Mouse (Mus musculus) heart, embryonic 12.5 days (tissue): Measurements from ENCODE around the gene Nyx. TPM values are rescaled to one million over a fixed set of nuclear protein-coding genes. Genes with fewer than 3 reads are reported as not detected.

Source experiments
- ATAC-seq: fragments of 200-750 bp; cut with Nextera tagmentation; 2 replicates; pipeline ENCODE4 v1.8.0; 2017; ENCODE audit warnings: moderate TSS enrichment, moderate library complexity; ENCODE audit not compliant: insufficient number of reproducible peaks, low FRiP score
- H3K27ac ChIP-seq: fragments of 300-500 bp; sonication (generic); 2 replicates; pipeline ENCODE4 v1.5.1; 2016; ENCODE audit warnings: mild to moderate bottlenecking, moderate library complexity; ENCODE audit not compliant: poor library complexity, severe bottlenecking
- H3K27me3 ChIP-seq: fragments of 300-500 bp; sonication (generic); replicated peaks from 2 replicates; pipeline ENCODE4 v1.6.1; 2016; ENCODE audit warnings: mild to moderate bottlenecking, moderate library complexity
- H3K36me3 ChIP-seq: fragments of 300-500 bp; sonication (generic); 2 replicates; pipeline ENCODE4 v1.6.1; 2016; ENCODE audit warnings: mild to moderate bottlenecking, moderate library complexity
- H3K4me1 ChIP-seq: fragments of 300-500 bp; sonication (generic); replicated peaks from 2 replicates; pipeline ENCODE4 v1.6.1; 2016; ENCODE audit warnings: mild to moderate bottlenecking
- H3K4me2 ChIP-seq: fragments of 300-500 bp; sonication (generic); 2 replicates; pipeline ENCODE4 v1.6.1; 2016; ENCODE audit warnings: mild to moderate bottlenecking, moderate library complexity
- H3K4me3 ChIP-seq: fragments of 300-500 bp; sonication (generic); 2 replicates; pipeline ENCODE4 v1.5.1; 2016; ENCODE audit warnings: mild to moderate bottlenecking
- H3K9ac ChIP-seq: fragments of 300-500 bp; sonication (generic); 2 replicates; pipeline ENCODE4 v1.6.1; 2016; ENCODE audit warnings: mild to moderate bottlenecking, moderate library complexity
- H3K9me3 ChIP-seq: fragments of 300-500 bp; sonication (generic); replicated peaks from 2 replicates; pipeline ENCODE4 v1.6.1; 2016; ENCODE audit warnings: mild to moderate bottlenecking, moderate library complexity
- WGBS: fragments of 180-500 bp; shearing (Covaris S2); methylation state at CpG from one replicate; pipeline ENCODE4 v1.1.7; 2016; 5-methylcytosine and 5-hydroxymethylcytosine counted together
- polyA plus RNA-seq: library from polyadenylated mRNA; unstranded; fragments of >200 nt; fragmentation: Nextera tagmentation; extraction: Ambion mirVana; gene quantifications from 2 replicates; pipeline ENCODE4 v1.2.1, GENCODE M21; 2016

Nyx gene
- polyA plus RNA-seq, 1 experiment from 2014 or later: 0.05 TPM

DNA sequence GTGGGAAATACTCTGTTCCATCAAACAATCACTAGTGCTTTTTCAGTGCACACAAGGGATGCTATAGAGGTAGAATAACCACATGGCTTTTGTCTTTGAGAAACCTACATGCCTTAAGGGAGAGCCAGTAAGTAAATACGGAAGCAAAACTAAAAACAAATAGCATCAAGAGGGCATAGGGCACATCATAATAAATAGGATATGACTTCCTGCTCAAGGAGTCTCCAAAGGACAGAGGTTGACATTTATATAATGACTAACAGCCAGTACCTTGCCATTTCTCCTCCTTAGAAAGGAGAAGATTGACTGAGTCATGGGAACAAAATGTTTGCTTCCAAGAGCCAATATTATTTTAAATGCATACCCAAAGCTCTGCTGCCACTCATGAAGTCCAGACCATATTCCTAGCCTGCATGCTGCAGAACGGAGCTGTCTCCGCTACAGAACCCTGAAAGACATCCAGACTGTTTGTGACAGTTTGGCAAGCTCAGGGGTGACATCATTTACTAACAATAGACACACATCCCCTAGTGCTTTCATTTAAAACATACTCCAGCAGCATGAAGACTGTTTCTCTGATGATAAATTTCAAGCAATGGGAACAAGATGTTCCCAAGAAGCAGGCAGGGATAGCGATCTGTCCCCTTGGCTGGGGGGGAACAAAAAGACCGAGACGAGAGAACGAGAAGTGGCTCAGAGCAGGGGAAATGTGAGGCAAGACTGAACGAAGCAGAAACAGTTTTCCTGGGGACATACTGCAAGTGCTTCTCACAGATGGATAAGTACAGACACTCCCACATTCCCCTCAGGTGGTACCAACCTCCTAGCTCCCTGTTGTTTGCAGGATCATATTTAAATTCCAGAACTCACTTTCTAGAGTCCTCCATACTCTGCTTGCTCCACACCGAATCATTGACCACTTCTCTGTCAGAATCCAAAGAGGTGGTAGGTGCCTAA lies 3.5 kb downstream of the Nyx start:
- Histone ChIP-seq H3K27ac (peak overlapping the region; percentile 81), H3K27me3 (peaks cover 6% of the 10 kb centered on the region; the same call in 1 of the 2 replicates), H3K4me2 (peak overlapping the region; percentile 49), H3K36me3 (no peaks in the 10 kb centered on the region), H3K4me1 (no peaks in the 10 kb centered on the region), H3K4me3 (no peak overlapping the region), H3K9ac (peak overlapping the region; percentile 45; the same call in 1 of the 2 replicates), H3K9me3 (0 out of 2 replicates have a peak, but pooled peaks cover 10% of the 10 kb centered on the region)
- 43% methylated on average over 9 of the region's 9 CpGs for WGBS
- peak; percentile 55; the same call in 1 of the 2 replicates for ATAC-seq

DNA sequence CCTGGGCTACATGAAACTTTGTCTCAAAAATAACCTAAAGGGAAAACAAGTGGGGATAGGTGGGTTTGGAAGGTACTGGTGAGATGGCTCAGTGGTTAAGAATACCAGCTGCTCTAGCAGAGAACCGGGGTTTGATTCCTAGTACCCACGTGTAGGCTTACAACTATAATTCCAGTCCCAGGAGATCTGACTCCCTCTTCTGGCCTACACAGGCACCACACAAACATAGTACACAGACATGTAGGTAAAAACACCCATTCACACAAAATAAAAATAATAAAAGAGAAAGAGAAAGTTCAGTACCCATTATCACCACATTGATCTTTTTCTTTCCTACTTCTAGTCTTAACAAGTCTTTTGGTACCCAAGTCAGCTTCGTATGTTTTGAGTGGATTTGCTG lies 6.0 kb downstream of the Nyx start:
- Histone ChIP-seq H3K4me1 (no peaks in the 10 kb centered on the region), H3K9me3 (peaks cover 6% of the 10 kb centered on the region; the same call in 1 of the 2 replicates), H3K27ac (no peak overlapping the region), H3K27me3 (peaks cover 6% of the 10 kb centered on the region; the same call in 1 of the 2 replicates), H3K9ac (no peak overlapping the region), H3K4me3 (no peak overlapping the region), H3K4me2 (no peak overlapping the region), H3K36me3 (no peaks in the 10 kb centered on the region)
- no peak for ATAC-seq
- 74% methylated on average over 3 of the region's 3 CpGs for WGBS

DNA sequence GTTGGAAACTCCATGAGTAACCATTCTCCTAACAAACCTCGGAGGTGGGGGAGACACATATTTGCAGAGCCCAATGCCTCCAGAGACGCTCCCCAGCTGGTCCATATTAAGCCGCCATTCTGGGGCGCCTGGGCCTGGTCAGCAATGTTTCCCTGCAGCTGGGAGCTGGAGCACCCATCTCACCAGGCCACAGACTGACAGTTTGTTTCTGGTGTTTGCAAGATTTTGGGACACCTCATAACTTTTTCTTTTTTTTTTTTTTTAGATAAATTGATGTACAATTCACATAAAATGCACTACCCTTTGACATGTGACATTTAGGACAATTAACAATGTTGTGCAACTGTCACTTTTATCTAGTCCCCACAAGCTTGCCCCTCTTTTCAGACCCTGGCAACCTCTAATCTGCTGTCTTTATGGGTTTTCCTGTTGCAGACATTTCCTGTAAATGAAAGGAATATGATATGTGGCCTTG lies 6.9 kb downstream of the Nyx start:
- no peak overlapping the region for H3K4me2 ChIP-seq
- H3K27ac ChIP-seq: no peak overlapping the region
- no peaks in the 10 kb centered on the region for H3K36me3 ChIP-seq
- WGBS: 71% methylated on average over 4 of the region's 4 CpGs
- peaks cover 10% of the 10 kb centered on the region; the same call in 1 of the 2 replicates for H3K27me3 ChIP-seq
- H3K4me1 ChIP-seq: no peaks in the 10 kb centered on the region
- no peak for ATAC-seq
- H3K9me3 ChIP-seq: peaks cover 6% of the 10 kb centered on the region; the same call in 1 of the 2 replicates
- no peak overlapping the region for H3K4me3 ChIP-seq
- no peak overlapping the region for H3K9ac ChIP-seq

DNA sequence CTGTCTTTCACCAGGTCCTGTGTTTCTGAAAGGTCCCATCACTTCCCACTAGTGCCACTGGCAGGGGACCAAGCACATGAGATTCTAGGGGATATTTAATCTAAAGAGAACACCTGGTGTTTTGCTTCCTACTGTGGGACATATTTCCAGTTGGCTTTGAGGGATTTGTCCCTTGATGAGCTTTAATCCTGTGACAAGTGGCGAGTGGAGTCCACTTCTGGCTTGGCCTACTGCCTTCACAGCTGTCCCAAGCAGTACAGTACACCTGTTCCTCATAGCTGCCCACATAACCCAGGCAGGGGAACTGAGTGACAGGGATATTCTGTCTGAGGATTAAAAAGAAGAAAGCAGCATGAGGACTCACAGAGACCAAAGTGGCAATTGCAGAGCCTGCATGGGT lies 9.5 kb downstream of the Nyx start:
- Histone ChIP-seq H3K9ac (no peak overlapping the region), H3K36me3 (no peaks in the 10 kb centered on the region), H3K4me1 (no peaks in the 10 kb centered on the region), H3K4me3 (no peak overlapping the region), H3K9me3 (peaks cover 6% of the 10 kb centered on the region; the same call in 1 of the 2 replicates), H3K27ac (no peak overlapping the region), H3K4me2 (no peak overlapping the region), H3K27me3 (peaks cover 19% of the 10 kb centered on the region; the same call in 1 of the 2 replicates)
- ATAC-seq: no peak
- 69% methylated on average over 1 of the region's 1 CpGs for WGBS

DNA sequence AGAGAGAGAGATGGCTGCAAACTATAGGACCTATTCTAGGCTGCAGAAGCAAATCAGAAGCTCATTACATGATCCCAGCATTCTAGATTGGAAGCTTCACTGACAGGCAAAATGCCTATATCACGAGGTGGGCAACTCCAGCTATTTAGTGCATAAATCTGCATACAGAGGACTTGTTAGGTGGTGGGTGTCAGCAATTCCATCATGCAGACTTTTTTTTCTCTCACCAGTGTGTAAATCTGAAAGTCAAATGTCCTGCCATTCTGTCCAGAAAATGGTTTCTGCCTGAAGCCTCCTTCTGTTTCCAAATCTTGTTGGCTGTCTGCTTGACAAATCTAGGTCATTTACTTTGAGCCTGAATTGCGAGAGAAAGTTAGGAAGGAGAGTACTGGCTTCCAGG lies 11.7 kb downstream of the Nyx start:
- H3K4me3 ChIP-seq: no peak overlapping the region
- 68% methylated on average over 2 of the region's 2 CpGs for WGBS
- no peaks in the 10 kb centered on the region for H3K4me1 ChIP-seq
- peaks cover 19% of the 10 kb centered on the region; the same call in 1 of the 2 replicates for H3K27me3 ChIP-seq
- H3K36me3 ChIP-seq: no peaks in the 10 kb centered on the region
- no peak overlapping the region for H3K9ac ChIP-seq
- H3K9me3 ChIP-seq: peaks cover 6% of the 10 kb centered on the region; the same call in 1 of the 2 replicates
- H3K4me2 ChIP-seq: no peak overlapping the region
- H3K27ac ChIP-seq: no peak overlapping the region
- ATAC-seq: no peak

DNA sequence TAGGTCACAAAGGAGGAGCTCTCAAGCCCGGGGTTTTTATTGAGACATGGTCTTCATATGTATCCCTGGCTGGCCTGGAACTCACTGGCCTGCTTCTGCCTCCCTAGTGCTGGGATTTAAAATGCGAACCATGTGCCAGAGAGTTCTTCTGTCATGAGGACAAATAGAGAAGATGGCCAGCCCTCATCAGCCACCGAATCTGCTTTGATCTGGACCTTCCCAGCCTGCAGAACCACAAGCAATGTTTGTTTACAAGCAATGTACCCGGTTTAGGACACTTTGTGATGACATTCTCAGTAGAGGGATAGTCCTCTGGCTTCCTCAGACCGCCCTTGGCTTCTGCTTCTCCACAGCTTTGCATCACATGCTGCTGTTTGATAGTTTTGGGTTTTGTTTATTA lies 12.4 kb downstream of the Nyx start:
- no peaks in the 10 kb centered on the region for H3K4me1 ChIP-seq
- H3K9ac ChIP-seq: no peak overlapping the region
- H3K27ac ChIP-seq: no peak overlapping the region
- H3K27me3 ChIP-seq: peaks cover 19% of the 10 kb centered on the region; the same call in 1 of the 2 replicates
- no peaks in the 10 kb centered on the region for H3K36me3 ChIP-seq
- ATAC-seq: no peak
- no peak overlapping the region for H3K4me3 ChIP-seq
- no peak overlapping the region for H3K4me2 ChIP-seq
- WGBS: 58% methylated on average over 5 of the region's 5 CpGs
- peaks cover 6% of the 10 kb centered on the region; the same call in 1 of the 2 replicates for H3K9me3 ChIP-seq

DNA sequence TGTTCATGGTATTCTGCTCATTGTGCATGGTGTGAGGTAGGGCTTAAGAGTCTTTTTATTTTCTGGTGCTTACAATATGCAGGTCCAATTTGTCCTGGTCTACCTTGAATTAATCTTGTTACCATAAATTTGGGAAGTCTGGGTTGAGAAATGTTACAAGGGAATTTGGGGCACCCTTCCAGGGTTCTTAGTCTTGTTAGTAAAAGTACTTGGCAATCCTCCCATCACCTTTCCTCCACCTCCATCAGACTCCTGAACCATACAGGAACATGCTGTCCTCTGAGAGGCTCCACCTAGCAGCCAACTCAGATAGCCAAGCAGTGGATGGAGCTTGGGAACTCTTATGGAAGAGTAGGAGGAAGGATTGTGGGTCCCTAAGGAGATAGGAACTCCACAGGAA lies 13.7 kb downstream of the Nyx start:
- H3K9me3 ChIP-seq: peaks cover 6% of the 10 kb centered on the region; the same call in 1 of the 2 replicates
- H3K9ac ChIP-seq: no peak overlapping the region
- no peak overlapping the region for H3K27ac ChIP-seq
- ATAC-seq: no peak
- no peaks in the 10 kb centered on the region for H3K4me1 ChIP-seq
- no peak overlapping the region for H3K4me2 ChIP-seq
- H3K4me3 ChIP-seq: no peak overlapping the region
- no peaks in the 10 kb centered on the region for H3K36me3 ChIP-seq
- H3K27me3 ChIP-seq: peaks cover 19% of the 10 kb centered on the region; the same call in 1 of the 2 replicates

DNA sequence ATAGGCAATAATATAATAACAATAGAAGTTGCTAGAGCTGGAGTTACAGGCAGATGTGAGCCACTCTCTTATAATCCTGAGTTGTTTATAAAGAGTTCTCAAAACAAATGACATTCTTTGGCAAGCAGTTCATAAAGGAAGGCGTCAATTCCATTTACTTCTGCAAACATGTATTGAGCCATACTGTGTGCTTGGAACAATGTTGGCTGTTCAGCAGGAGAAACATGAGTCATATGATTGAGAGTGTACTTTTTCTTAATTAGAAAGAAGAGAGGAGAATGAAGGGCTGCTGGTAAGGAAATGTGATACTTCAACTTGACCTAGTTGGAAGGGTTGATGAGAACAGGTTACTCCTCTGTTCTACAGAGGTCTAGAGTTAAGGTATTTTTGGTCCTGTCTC lies 16.7 kb downstream of the Nyx start:
- Histone ChIP-seq H3K9ac (no peak overlapping the region), H3K27me3 (peaks cover 31% of the 10 kb centered on the region), H3K4me1 (no peaks in the 10 kb centered on the region), H3K9me3 (peaks cover 17% of the 10 kb centered on the region), H3K4me3 (no peak overlapping the region), H3K27ac (no peak overlapping the region), H3K4me2 (no peak overlapping the region), H3K36me3 (no peaks in the 10 kb centered on the region)
- ATAC-seq: no peak
- WGBS: 77% methylated on average over 1 of the region's 1 CpGs

DNA sequence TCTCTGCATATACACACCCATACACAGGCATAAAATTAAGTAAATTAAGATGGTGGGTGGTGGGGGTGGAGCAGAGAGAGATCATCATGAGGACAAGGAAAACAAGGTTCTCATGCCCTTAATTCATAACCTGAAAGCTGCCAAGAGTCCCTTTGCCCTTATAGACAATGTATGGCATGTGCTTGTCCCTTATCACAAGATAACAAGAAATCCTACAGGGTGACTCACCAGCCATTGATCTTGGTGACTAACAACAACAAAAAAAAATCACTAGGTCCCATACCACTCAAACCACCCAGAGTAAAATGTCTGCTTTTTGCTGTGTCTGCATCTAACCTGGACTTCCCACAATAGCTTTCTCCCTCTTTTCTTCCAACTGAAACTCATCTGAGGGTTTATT lies 18.5 kb downstream of the Nyx start:
- no peak for ATAC-seq
- no peak overlapping the region for H3K4me3 ChIP-seq
- H3K4me2 ChIP-seq: no peak overlapping the region
- peaks cover 21% of the 10 kb centered on the region for H3K27me3 ChIP-seq
- no peak overlapping the region for H3K27ac ChIP-seq
- H3K9ac ChIP-seq: no peak overlapping the region
- H3K36me3 ChIP-seq: no peaks in the 10 kb centered on the region
- peaks cover 17% of the 10 kb centered on the region for H3K9me3 ChIP-seq
- H3K4me1 ChIP-seq: no peaks in the 10 kb centered on the region

DNA sequence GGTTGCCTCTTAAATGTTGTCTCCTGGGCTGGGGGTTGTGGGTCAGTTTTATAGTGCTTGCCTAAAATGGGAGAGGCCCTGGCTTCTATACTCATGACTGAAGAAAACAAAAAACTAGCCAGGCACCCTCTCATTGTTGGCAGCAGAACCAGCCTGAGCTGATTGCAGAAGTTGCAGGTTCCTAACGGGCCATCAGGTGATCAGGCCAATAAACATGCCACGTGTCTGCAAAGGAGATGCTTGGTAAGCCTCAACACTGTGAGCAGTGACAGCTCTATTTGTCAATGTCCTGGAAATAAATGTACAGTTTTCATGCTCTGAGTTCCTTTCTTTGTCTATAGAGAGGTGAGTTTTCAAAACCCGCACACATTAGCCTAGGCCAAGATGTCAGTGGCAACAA lies 23.1 kb downstream of the Nyx start:
- Histone ChIP-seq H3K9ac (no peak overlapping the region), H3K4me3 (no peak overlapping the region), H3K4me2 (no peak overlapping the region), H3K27ac (no peak overlapping the region), H3K36me3 (no peaks in the 10 kb centered on the region), H3K9me3 (peaks cover 17% of the 10 kb centered on the region), H3K4me1 (no peaks in the 10 kb centered on the region), H3K27me3 (peaks cover 26% of the 10 kb centered on the region)
- ATAC-seq: no peak
- WGBS: 81% methylated on average over 3 of the region's 3 CpGs

DNA sequence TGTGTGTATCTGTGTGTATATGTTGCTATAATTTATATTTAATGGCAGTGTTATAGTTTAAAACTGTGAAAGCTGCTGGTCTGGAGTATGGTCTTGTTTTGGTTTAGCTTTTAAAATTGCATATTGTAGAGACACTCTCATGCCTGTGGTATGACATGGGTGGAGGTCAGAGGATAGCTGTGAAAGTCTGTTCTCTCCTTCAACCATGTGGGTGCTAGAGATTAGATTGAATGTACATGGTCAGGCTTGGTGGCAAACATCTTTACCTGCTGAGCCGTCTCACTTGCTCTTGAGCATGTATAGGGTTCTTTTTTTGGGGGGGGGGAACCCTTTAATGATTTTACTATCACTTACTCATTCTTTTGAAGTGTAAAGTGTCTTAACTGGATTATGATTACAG lies 23.9 kb downstream of the Nyx start:
- WGBS: 63% methylated on average over 1 of the region's 1 CpGs
- ATAC-seq: no peak
- Histone ChIP-seq H3K4me1 (no peaks in the 10 kb centered on the region), H3K36me3 (no peaks in the 10 kb centered on the region), H3K4me2 (no peak overlapping the region), H3K27me3 (peaks cover 26% of the 10 kb centered on the region), H3K9me3 (peaks cover 17% of the 10 kb centered on the region), H3K27ac (no peak overlapping the region), H3K4me3 (no peak overlapping the region), H3K9ac (no peak overlapping the region)
